Mouse (Mus musculus) hindbrain, embryonic 15.5 days (tissue): Measurements from ENCODE around the gene Rdh13. TPM values are rescaled to one million over a fixed set of nuclear protein-coding genes. Genes with fewer than 3 reads are reported as not detected.

ENCODE experiments used
- ATAC-seq: fragments of 200-750 bp; cut with Nextera tagmentation; 2 replicates; pipeline ENCODE4 v1.8.0; 2017; ENCODE audit warnings: low read depth, moderate number of reproducible peaks, moderate TSS enrichment; ENCODE audit not compliant: low FRiP score
- H3K27ac ChIP-seq: fragments of 300-500 bp; sonication (generic); replicated peaks from 2 replicates; pipeline ENCODE4 v1.5.1; 2015; ENCODE audit warnings: mild to moderate bottlenecking, inconsistent platforms
- H3K27me3 ChIP-seq: fragments of 300-500 bp; sonication (generic); 2 replicates; pipeline ENCODE4 v1.6.1; 2015; ENCODE audit warnings: control low read depth, inconsistent platforms
- H3K36me3 ChIP-seq: fragments of 300-500 bp; sonication (generic); 2 replicates; pipeline ENCODE4 v1.6.1; 2015; ENCODE audit warnings: control low read depth, inconsistent platforms
- H3K4me1 ChIP-seq: fragments of 300-500 bp; sonication (generic); replicated peaks from 2 replicates; pipeline ENCODE4 v1.6.1; 2015; ENCODE audit warnings: control low read depth, inconsistent platforms
- H3K4me2 ChIP-seq: fragments of 300-500 bp; sonication (generic); 2 replicates; pipeline ENCODE4 v1.6.1; 2015; ENCODE audit warnings: moderate library complexity, mild to moderate bottlenecking, inconsistent platforms
- H3K4me3 ChIP-seq: fragments of 300-500 bp; sonication (generic); 2 replicates; pipeline ENCODE4 v1.5.1; 2015; ENCODE audit warnings: mild to moderate bottlenecking, inconsistent platforms
- H3K9ac ChIP-seq: fragments of 300-500 bp; sonication (generic); 2 replicates; pipeline ENCODE4 v1.6.1; 2015; ENCODE audit warnings: inconsistent platforms
- H3K9me3 ChIP-seq: fragments of 300-500 bp; sonication (generic); 2 replicates; pipeline ENCODE4 v1.6.1; 2016; ENCODE audit warnings: control low read depth, inconsistent platforms
- WGBS: fragments of 180-500 bp; shearing (Covaris S2); methylation state at CpG from one replicate; pipeline ENCODE4 v1.1.7; 2015; 5-methylcytosine and 5-hydroxymethylcytosine counted together
- polyA plus RNA-seq: library from polyadenylated mRNA; unstranded; fragments of >200 nt; fragmentation: Nextera tagmentation; extraction: Ambion mirVana; gene quantifications from 2 replicates; pipeline ENCODE4 v1.2.1, GENCODE M21; 2015

The Rdh13 gene
- polyA plus RNA-seq, result 42.6 and 43.4 TPM in 2 replicates

DNA sequence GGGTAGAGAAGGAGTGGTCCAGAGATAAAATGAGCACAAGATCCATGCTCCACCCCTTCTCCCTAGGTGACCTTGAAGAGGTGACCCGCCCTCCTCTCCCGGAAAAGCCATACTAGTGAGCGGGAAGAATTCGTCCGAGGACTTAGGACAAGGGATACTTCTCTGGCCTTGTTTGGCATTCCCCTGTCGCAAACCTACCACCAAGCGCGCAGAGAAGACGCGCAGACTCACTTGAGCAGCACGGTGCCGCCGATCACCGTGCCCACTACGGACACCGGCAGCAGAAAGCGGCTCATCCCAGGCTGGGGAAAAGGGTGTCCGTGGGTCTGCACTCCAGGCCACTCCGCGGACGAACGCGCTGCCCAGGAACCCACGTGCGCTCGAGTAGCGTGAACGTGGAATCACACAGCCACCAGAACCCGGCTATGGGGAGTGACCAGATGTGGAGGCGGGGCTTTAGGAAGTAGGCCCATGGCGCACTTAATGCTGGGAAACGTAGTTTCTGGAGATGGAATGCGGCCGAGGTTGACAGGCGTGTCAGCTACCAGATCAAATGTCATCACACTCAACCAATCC lies at the start of gene Rdh13:
Rdh13 (minus strand) TSS at position 434 of the 576 bp plus-strand sequence.
- H3K36me3 ChIP-seq, result peaks cover 38% of the 10 kb centered on the region
- peak; percentile 96 for ATAC-seq
- H3K4me3 ChIP-seq, result peak within 1 kb of the TSS; percentile 96
- H3K4me1 ChIP-seq, result peaks cover 16% of the 10 kb centered on the region
- H3K27me3 ChIP-seq, result no peaks in the 10 kb centered on the region
- WGBS, result under 1% methylated on average over 35 of the region's 35 CpGs
- peak within 1 kb of the TSS; percentile 81 for H3K9ac ChIP-seq
- H3K27ac ChIP-seq, result peak within 1 kb of the TSS; percentile 90
- no peaks in the 10 kb centered on the region for H3K9me3 ChIP-seq
- peak within 1 kb of the TSS; percentile 77 for H3K4me2 ChIP-seq

DNA sequence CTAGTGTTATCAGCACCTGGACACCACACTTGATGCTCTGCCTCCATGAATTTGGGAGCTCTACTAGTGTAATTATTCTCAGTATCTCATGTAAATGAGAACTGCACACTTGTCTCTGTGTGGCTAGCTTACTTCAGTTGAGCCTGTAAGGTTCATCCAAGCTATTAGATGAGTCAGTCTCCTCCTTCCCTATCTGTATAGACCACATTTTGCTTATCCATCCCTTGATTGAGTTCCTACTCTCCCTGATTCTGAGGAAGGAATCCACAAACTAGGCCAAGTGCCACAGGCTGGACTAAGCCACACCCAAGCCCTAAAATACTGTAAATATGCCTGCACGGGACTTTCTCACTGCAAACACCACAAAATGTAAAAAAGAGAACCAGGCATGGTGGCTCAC lies 48.5 kb upstream of the Rdh13 start:
- Histone ChIP-seq H3K4me3 (no peak overlapping the region), H3K27ac (no peak overlapping the region), H3K9ac (no peak overlapping the region), H3K36me3 (peaks cover 30% of the 10 kb centered on the region), H3K9me3 (no peaks in the 10 kb centered on the region), H3K4me1 (peaks cover 27% of the 10 kb centered on the region), H3K27me3 (no peaks in the 10 kb centered on the region), H3K4me2 (no peak overlapping the region)
- no peak for ATAC-seq
- 85% methylated on average over 1 of the region's 1 CpGs for WGBS

DNA sequence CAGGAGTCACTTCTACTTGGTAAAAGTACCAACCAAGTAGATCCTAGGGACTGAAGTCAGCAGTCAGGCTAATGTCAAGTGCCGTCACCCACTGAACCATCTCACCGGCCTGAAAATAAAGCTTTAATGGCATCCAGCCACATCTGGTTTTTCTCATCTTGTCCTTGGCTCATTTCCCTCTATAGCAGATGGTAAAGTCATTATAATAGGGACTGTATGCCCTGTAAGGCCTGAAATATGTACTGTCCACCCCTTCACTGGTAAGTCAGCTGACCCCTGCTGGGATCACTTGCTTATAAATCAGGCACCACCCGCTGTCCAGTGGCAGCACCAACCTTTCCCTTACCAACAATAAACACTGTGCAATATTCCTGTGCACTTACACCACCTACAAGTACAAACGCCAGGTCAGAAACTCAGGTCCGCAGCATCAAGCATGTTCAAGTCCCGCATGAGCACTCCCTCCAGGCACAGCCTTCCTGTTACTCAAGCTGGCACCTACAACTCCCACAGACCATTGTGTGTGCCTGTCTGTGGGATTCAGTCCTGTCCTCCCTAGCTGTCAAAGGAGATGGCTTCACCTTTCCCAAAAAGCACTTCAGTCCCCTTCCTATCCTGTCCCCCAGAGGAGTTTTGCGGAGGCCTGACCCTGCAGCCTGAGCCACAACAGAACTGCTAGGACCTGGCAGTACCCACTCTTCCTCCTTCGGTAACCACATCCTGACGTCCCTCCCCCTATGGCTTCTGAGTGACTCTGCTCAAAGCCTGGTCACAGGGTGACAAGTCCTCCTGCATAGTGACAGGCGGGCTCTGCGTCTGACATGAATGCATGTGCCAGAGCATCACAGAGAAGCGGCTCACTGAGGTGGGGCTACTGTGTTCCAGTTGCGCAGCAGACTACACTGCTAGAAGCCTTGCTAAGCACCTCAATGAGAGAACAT lies 47.1 kb upstream of the Rdh13 start:
- H3K27me3 ChIP-seq, result no peaks in the 10 kb centered on the region
- no peak overlapping the region for H3K9ac ChIP-seq
- H3K4me3 ChIP-seq, result no peak overlapping the region
- peaks cover 34% of the 10 kb centered on the region for H3K36me3 ChIP-seq
- peaks cover 12% of the 10 kb centered on the region for H3K4me1 ChIP-seq
- ATAC-seq, result no peak
- no peaks in the 10 kb centered on the region for H3K9me3 ChIP-seq
- H3K4me2 ChIP-seq, result no peak overlapping the region
- H3K27ac ChIP-seq, result no peak overlapping the region
- 86% methylated on average over 13 of the region's 13 CpGs for WGBS

DNA sequence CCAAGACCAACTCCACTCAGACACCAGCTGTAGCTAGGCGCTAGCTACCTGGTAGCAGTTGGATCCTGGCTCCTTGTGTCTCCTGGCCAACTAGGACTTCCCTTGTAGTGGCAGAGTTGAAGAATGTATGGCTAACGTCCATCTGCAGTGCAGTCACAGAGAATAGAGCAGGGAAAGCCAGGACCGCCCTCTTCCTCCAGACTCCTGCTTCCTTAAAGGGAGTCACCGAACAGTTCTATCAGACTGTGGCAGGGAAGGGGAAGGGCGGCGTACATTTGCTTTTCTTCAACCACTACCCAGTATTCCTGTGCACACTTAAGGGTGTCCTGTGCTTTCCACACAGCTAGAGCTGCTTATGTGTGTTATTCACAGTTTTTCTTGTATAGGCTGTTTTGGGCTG lies 45.9 kb upstream of the Rdh13 start:
- Histone ChIP-seq H3K27me3 (no peaks in the 10 kb centered on the region), H3K36me3 (peaks cover 27% of the 10 kb centered on the region), H3K9ac (no peak overlapping the region), H3K4me1 (peaks cover 7% of the 10 kb centered on the region; the same call in 1 of the 2 replicates), H3K4me2 (no peak overlapping the region), H3K27ac (peak overlapping the region; percentile 48; the same call in 1 of the 2 replicates), H3K9me3 (no peaks in the 10 kb centered on the region), H3K4me3 (no peak overlapping the region)
- no peak for ATAC-seq
- WGBS, result 82% methylated on average over 6 of the region's 6 CpGs

DNA sequence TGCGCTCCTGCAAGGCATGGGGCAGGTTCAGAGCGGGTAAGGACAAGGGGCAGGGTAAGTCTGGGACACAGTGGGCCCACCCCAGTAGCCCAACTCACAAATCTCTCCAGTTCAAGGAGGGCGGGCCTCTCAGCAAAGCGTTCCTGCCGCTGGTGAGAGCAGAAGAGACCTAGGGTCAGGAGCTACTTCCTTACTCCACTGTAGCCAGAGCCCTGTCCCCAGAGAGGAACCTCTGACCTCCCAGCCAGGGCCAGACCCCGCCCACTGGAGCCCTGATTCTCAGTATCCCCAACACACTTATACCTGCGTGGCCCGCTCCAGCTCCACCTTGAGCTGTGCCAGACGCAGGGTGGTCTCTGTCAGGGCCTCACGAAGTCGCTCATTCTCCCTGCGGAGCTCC lies 36.8 kb upstream of the Rdh13 start:
- H3K9me3 ChIP-seq, result no peaks in the 10 kb centered on the region
- H3K4me2 ChIP-seq, result no peak overlapping the region
- H3K4me3 ChIP-seq, result no peak overlapping the region
- H3K9ac ChIP-seq, result no peak overlapping the region
- H3K27me3 ChIP-seq, result peaks cover 2% of the 10 kb centered on the region; the same call in 1 of the 2 replicates
- ATAC-seq, result no peak
- WGBS, result 93% methylated on average over 12 of the region's 12 CpGs
- no peak overlapping the region for H3K27ac ChIP-seq
- peaks cover 19% of the 10 kb centered on the region for H3K4me1 ChIP-seq
- peaks cover 51% of the 10 kb centered on the region for H3K36me3 ChIP-seq

DNA sequence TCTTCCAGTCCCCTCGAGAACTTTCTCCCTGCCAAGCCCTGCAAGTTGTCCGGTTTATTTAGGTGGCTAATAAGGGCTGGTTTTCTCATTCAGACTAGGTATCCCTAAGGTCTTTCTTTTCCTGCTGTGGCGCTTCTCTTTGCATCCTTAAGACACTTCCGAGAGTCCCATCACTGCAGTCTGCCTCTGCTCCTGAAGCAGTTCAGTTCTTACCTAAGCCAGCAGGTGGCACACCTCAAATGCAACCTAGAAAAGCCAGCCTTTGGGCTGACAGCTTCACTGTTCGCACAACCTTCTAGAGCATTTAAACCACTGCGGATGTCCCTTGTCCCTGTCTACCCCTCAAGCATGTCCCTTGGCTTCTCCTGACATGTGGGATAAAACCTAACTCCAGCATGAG lies 34.2 kb upstream of the Rdh13 start:
- Histone ChIP-seq H3K27me3 (peaks cover 22% of the 10 kb centered on the region), H3K36me3 (peaks cover 40% of the 10 kb centered on the region), H3K9ac (no peak overlapping the region), H3K27ac (no peak overlapping the region), H3K4me3 (no peak overlapping the region), H3K9me3 (no peaks in the 10 kb centered on the region), H3K4me2 (no peak overlapping the region), H3K4me1 (peaks cover 19% of the 10 kb centered on the region)
- ATAC-seq, result no peak
- WGBS, result 31% methylated on average over 6 of the region's 6 CpGs

DNA sequence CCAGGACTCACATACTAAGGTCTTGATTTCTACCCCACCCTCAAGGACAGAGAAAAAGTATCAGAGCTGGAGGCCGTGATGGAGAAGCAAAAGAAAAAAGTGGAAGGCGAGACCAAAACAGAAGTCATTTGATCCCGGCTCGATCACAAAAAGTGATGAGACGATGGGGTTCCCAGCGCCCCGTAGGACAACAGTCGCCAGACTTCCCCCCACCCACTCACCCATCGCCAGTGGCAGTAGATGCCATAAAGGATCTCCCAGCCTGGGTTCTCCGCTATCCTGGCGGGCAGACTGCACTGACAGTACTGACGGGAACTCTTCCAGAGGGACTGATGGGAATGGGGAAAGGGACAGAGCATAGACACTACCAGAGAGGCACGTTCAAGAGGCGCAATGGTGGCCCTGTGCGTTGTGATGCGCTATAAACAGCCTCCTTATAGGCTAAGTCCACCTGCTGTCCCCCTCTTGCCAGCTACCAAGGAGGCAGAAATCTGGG lies 33.4 kb upstream of the Rdh13 start:
- Histone ChIP-seq H3K4me2 (peak overlapping the region; percentile 90), H3K4me3 (peak overlapping the region; percentile 46), H3K36me3 (peaks cover 32% of the 10 kb centered on the region), H3K4me1 (peaks cover 19% of the 10 kb centered on the region), H3K27me3 (peaks cover 30% of the 10 kb centered on the region), H3K9ac (peak overlapping the region; percentile 41), H3K27ac (peak overlapping the region; percentile 56; the same call in 1 of the 2 replicates), H3K9me3 (no peaks in the 10 kb centered on the region)
- WGBS, result 4% methylated on average over 16 of the region's 16 CpGs
- no peak for ATAC-seq

DNA sequence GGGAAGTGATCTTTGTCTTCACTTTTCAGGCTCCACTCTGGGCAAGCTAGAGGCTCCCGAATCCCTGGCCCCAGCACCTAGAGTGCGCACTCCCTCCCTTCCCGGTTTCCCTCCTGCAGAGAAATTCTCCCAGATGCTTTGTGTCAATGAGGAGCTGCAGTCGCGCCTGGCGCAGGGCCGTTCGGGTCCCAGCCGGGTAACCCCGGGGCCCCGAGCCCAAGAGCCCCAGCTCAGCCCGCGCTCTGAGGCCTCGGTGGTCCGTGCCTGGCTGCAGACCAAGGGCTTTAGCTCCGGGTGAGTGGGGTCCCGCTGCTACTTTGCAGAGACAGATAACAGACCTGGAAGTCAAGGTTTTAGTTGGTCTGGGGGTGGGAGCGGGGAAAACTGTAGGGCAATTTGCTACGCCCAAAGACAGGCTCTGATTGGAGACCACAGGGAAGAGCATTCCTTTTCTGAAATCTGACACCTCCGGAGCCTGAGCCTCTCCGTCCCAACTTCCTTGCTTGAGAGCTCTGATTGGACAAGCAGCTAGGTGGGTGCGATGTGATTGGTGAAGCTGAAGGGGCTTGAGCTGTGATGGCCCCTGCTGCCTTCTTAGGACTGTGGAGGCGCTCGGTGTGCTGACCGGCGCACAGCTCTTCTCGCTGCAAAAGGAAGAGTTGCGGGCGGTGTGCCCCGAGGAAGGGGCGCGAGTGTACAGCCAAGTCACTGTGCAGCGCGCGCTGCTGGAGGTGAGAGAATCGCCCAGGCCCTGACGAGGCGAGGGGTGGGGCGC lies 32.8 kb upstream of the Rdh13 start:
- Histone ChIP-seq H3K27ac (peak overlapping the region; percentile 56), H3K4me1 (peaks cover 19% of the 10 kb centered on the region), H3K27me3 (peaks cover 36% of the 10 kb centered on the region), H3K4me3 (peak overlapping the region; percentile 46), H3K9me3 (no peaks in the 10 kb centered on the region), H3K36me3 (peaks cover 26% of the 10 kb centered on the region), H3K4me2 (peak overlapping the region; percentile 90), H3K9ac (peak overlapping the region; percentile 41)
- peak; percentile 93 for ATAC-seq
- under 1% methylated on average over 39 of the region's 39 CpGs for WGBS

DNA sequence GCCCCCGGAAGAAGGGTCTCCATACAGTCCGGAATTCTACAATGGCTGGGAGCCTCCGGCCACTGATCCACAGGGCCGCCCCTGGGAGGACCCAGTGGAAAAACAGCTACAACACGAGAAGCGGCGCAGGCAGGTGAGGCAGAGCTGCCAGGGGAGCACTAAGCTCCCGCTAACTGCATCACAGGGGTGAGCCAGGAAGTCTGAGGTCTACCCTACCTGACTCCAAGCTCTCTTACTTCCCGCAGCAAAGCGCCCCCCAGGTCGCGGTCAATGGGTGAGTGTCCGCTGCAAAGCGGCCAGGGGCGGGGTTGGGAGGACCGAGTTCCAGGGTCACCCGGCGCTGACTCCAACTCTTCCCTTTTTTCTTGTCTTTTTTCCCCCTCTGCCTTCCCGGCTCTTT lies 28.5 kb upstream of the Rdh13 start:
- Histone ChIP-seq H3K9ac (no peak overlapping the region), H3K4me1 (peaks cover 26% of the 10 kb centered on the region), H3K9me3 (no peaks in the 10 kb centered on the region), H3K4me3 (no peak overlapping the region), H3K4me2 (no peak overlapping the region), H3K36me3 (no peaks in the 10 kb centered on the region), H3K27ac (no peak overlapping the region), H3K27me3 (peaks cover 54% of the 10 kb centered on the region)
- 13% methylated on average over 18 of the region's 19 CpGs for WGBS
- ATAC-seq, result no peak

DNA sequence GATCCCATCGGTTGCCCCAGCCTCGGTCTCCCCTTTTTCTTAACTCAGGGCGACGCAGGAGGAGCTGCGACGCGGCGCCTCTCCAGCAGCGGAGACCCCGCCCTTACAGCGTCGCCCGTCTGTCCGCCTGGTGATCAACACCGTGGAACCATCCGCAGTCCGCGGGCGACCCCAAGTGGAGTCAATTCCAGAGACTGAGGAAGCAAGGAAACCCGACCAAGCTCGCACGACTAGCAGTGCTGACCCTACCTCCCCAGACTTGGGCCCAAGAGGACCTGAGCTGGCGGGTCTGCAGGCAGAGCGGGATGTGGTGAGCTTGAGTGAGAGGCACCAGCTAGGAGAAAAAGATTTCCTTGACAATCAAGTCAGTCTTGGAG lies 25.7 kb upstream of the Rdh13 start:
- Histone ChIP-seq H3K4me3 (peak overlapping the region; percentile 44), H3K36me3 (no peaks in the 10 kb centered on the region), H3K9ac (peak overlapping the region; percentile 43), H3K9me3 (no peaks in the 10 kb centered on the region), H3K27ac (0 out of 2 replicates have a peak overlapping the region, but pooled peaks have one; percentile 25), H3K27me3 (peaks cover 46% of the 10 kb centered on the region), H3K4me1 (peaks cover 14% of the 10 kb centered on the region), H3K4me2 (peak overlapping the region; percentile 83)
- ATAC-seq, result peak; percentile 87
- under 1% methylated on average over 24 of the region's 24 CpGs for WGBS

DNA sequence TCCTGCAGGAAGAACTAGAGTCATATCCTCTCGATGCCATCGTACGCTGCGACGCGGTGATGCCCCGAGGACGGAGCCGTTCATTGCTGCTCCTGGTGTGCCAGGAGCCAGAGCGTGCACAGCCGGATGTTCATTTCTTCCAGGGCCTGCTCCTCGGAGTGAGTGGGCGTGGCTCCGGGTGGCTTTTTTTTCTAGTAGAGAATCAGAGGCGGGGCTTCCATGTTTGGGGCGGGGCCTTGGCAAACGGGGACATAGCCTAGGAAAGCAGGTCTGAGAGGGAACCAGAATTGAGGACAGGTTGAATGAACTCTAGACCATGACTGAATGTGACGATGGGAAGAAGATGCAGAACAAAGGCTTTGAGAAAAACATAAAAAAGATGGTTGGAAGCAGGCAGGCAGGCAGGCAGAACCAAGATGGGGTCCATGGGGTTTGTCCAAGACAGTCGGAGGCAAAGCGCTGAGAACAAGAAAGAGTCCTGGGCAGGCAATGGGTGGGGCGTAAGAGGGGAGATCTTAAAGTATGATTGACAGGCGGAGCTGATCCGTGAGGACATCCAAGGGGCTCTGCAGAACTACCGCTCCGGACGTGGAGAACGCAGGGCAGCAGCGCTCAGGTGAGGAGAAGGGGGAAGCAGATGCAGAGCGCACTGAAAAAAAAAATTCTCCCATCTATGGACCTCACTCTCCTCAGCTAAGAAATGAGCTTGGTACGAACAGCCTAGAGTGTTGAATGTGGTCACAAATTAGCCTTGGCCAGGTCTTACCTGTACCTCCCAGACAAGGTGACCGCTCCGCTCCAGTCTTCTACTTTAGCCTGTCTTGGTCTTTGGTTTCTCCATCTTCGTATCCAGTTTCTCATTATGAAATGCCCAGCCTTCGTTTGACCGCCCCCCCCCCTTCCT lies 25.1 kb upstream of the Rdh13 start:
- Histone ChIP-seq H3K4me3 (peak overlapping the region; percentile 44), H3K36me3 (no peaks in the 10 kb centered on the region), H3K27ac (0 out of 2 replicates have a peak overlapping the region, but pooled peaks have one; percentile 25), H3K9me3 (no peaks in the 10 kb centered on the region), H3K4me1 (peaks cover 14% of the 10 kb centered on the region), H3K9ac (peak overlapping the region; percentile 43), H3K27me3 (peaks cover 40% of the 10 kb centered on the region), H3K4me2 (peak overlapping the region; percentile 83)
- WGBS, result 2% methylated on average over 35 of the region's 35 CpGs
- ATAC-seq, result peak; percentile 61
